Mouse (Mus musculus) bone marrow macrophage, adult 2 months (primary cell): Measurements from ENCODE around the gene Fgf18. TPM values are rescaled to one million over a fixed set of nuclear protein-coding genes. Genes with fewer than 3 reads are reported as not detected.

Experiments
- H3K27ac ChIP-seq: 2 replicates; pipeline ENCODE4 v1.5.1; 2012; ENCODE audit warnings: low read depth, low read length; ENCODE audit not compliant: insufficient read depth
- H3K4me1 ChIP-seq: 2 replicates; pipeline ENCODE4 v1.6.1; 2012; ENCODE audit warnings: low read length; ENCODE audit not compliant: control insufficient read depth, insufficient read depth
- H3K4me3 ChIP-seq: 2 replicates; pipeline ENCODE4 v1.5.1; 2012; ENCODE audit warnings: mild to moderate bottlenecking, low read length, moderate library complexity; ENCODE audit not compliant: insufficient read depth
- CTCF ChIP-seq: IDR thresholded peaks from 2 replicates; pipeline ENCODE4 v1.5.1; 2012; ENCODE audit warnings: low read depth, mild to moderate bottlenecking, low read length, moderate library complexity
- POLR2A ChIP-seq: IDR thresholded peaks from 2 replicates; pipeline ENCODE4 v1.6.1; 2012; ENCODE audit warnings: mild to moderate bottlenecking, low read depth, low read length, borderline replicate concordance
- polyA plus RNA-seq: library from polyadenylated mRNA; stranded (reverse); fragments of >200 nt; gene quantifications from 2 replicates; pipeline ENCODE4 v1.2.4, GENCODE M21; 2012; ENCODE audit not compliant: missing spikeins, insufficient read depth, insufficient read length

Fgf18 gene
- polyA plus RNA-seq, 1 experiment = not detected

- no peak for TF ChIP-seq CTCF
- no peak for TF ChIP-seq POLR2A
- Histone ChIP-seq H3K4me3 (no peak overlapping the region), H3K27ac (no peak overlapping the region), H3K4me1 (peaks cover 7% of the 10 kb centered on the region)
These were observed 1.7 kb downstream of the Fgf18 start for GRCm38 (mm10) chr11:33145201-33146142.

DNA sequence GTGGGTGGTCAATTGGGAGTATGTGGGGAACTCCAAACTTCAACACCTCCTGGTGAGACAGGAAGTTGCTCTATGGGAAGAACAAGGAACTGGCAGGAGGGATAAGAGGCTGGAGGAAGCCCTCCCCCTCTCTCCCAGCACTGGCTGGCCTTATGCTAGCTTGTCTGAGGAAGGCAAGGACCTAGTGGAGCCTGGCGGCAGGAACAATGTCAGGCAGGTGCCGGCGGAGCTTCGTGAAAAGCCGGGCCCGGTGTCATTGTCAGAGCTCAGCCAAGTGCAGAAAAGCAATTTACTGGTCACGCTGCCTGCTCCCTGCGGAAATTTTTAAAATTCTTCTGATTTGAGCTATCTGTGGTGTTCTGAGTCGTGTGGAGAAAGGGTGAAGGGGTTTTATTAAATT, 3.3 kb downstream of the Fgf18 start:
- H3K27ac ChIP-seq = no peak overlapping the region
- no peak overlapping the region for H3K4me3 ChIP-seq
- H3K4me1 ChIP-seq = peaks cover 4% of the 10 kb centered on the region
- TF ChIP-seq POLR2A = no peak
- TF ChIP-seq CTCF = no peak

GRCm38 (mm10) chr11:33142801-33143200, 4.4 kb downstream of the Fgf18 start:
- Histone ChIP-seq H3K4me3 (no peak overlapping the region), H3K4me1 (no peaks in the 10 kb centered on the region), H3K27ac (no peak overlapping the region)
- TF ChIP-seq CTCF (no peak), POLR2A (no peak)

- H3K27ac ChIP-seq = no peak overlapping the region
- no peak overlapping the region for H3K4me3 ChIP-seq
- TF ChIP-seq CTCF (no peak), POLR2A (no peak)
- H3K4me1 ChIP-seq = no peaks in the 10 kb centered on the region
These were observed 7.1 kb downstream of the Fgf18 start for GRCm38 (mm10) chr11:33140111-33140460.

DNA sequence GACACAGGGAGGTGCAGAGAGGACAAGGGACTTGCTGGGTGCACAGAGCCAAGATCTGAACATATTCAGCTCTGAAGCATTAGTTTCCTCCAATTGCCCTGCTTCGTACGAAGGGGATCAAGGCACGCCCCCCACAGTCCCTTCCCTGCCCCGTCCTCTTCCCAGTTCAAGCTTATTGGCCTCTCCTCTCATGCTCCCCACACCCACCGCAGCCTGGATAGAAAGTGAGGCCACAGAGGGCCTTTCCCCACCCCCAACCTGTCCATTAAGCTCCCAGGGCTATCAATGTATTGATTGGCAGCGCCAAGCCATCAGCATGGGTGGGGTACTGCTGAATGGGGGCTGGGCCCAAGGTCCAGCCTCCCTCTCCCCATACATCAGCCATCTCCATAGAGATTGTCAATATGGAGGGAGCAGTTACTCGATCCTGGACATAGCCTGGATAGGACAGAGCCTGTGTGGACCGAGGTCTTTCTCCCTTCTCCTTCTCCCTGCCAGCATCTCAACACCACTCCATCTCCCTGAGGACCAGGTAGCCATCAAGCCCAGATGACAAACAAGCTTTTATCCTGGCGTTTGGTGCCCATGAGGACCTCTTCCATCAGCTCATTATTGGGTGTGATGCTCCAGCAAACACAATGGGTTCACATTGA, 7.6 kb downstream of the Fgf18 start:
- Histone ChIP-seq H3K27ac (no peak overlapping the region), H3K4me1 (no peaks in the 10 kb centered on the region), H3K4me3 (no peak overlapping the region)
- no peak for TF ChIP-seq POLR2A
- TF ChIP-seq CTCF = no peak

DNA sequence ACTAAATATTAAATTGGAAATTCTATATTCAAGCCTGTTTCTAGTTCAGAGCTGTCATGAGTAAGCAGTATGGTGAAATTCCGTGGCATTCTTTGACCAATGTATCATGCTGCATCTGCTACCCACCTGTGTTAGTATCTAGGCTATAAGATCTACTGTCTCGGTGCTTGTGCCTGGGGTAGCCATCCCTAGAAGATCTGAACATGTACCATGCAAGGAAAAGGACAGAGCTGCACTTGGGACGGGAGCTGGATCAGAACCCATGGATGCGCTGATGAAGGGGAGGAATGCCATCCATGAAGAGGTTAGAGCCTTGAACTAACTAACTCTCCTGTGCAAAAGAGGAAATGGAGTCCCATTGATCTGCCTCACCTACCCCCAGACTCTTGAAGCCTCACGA, 8.5 kb downstream of the Fgf18 start:
- Histone ChIP-seq H3K4me1 (no peaks in the 10 kb centered on the region), H3K4me3 (no peak overlapping the region), H3K27ac (no peak overlapping the region)
- no peak for TF ChIP-seq POLR2A
- TF ChIP-seq CTCF = no peak

GRCm38 (mm10) chr11:33134391-33134986, 12.7 kb downstream of the Fgf18 start:
- no peaks in the 10 kb centered on the region for H3K4me1 ChIP-seq
- no peak overlapping the region for H3K27ac ChIP-seq
- H3K4me3 ChIP-seq = no peak overlapping the region
- TF ChIP-seq CTCF = no peak
- TF ChIP-seq POLR2A = no peak

DNA sequence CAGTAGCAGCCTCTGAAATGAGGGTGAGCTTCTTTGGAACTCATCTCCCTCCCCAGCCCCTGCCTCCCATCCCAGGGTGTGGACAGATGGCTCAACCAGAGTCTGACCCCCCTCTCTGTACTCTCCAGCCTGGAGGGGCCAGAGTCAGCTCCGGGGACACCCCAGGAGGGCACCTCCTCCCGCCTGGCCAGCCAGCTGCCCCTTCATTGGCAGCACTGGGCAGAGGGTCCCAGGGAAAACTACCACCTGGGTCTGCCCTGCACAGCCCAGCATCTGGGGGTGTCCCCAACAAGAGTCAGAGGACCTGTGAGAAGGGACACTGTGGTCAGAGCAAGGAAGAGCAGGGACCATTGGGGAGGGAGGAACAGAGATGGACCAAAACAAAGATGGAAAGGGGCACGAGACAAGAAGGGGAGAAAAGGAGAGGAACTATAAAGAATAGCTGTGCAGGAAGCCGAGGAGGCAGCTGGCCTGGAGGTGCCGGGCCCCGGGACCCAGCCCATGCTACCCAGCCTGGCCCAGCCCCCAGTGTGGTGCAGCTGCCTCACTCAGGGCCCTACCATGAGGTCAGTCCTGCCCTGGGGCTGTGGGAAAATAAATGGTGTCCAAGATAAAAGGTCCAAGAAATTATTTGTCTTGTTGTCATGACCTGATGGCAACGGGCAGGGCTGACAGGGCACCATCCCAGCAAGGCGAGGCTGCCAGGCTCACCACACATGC, 14.4 kb downstream of the Fgf18 start:
- Histone ChIP-seq H3K4me3 (no peak overlapping the region), H3K27ac (no peak overlapping the region)
- TF ChIP-seq POLR2A (no peak), CTCF (no peak)

GRCm38 (mm10) chr11:33127058-33127457, 20.1 kb downstream of the Fgf18 start:
- no peak overlapping the region for H3K27ac ChIP-seq
- H3K4me1 ChIP-seq = peaks cover 4% of the 10 kb centered on the region
- TF ChIP-seq POLR2A (no peak), CTCF (no peak)
- H3K4me3 ChIP-seq = no peak overlapping the region

More for the DNA sequence above, 14.4 kb downstream of the Fgf18 start:
- no peaks in the 10 kb centered on the region for H3K4me1 ChIP-seq

GRCm38 (mm10) chr11:33122575-33123268, 24.5 kb downstream of the Fgf18 start:
- Histone ChIP-seq H3K27ac (no peak overlapping the region), H3K4me3 (no peak overlapping the region)

More at GRCm38 (mm10) chr11:33122575-33123268, 24.5 kb downstream of the Fgf18 start:
- no peak for TF ChIP-seq POLR2A
- no peak for TF ChIP-seq CTCF
- peaks cover 4% of the 10 kb centered on the region for H3K4me1 ChIP-seq
